Mouse (Mus musculus): ENCODE data around the gene Tomm7.
"Not testable (repeated sequence)": the region's sequence is repeated elsewhere in the genome, so short reads cannot be mapped to it uniquely, and the experiment has no call there.

Tomm7 gene

GRCm38 (mm10) chr5:23850345-23851159, 6.6 kb upstream of the Tomm7 start:
- peak; percentile 98 for DNase-seq

- DNase-seq, result no peak
Observed at GRCm38 (mm10) chr5:23845141-23845540, 1.2 kb upstream of the Tomm7 start.

- no peak for DNase-seq
Observed at GRCm38 (mm10) chr5:23844531-23844841, 525 bp upstream of the Tomm7 start.

DNA sequence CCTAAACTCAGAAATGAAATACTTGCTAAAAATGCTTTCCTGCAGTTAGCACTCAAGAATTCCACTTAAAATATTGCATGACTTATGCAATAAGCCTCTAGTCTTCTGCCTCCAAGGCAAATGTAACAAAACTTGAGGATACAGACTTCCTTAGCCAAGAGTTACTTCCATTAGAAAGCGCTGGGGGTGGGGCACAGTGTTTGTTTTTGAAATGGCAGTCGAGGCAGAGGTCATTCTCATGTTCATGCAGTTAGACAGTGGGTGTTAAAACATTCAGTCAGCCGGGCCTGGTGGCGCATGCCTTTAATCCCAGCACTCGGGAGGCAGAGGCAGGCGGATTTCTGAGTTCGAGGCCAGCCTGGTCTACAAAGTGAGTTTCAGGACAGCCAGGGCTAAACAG, 5.8 kb downstream of the Tomm7 start:
- no peak for DNase-seq

GRCm38 (mm10) chr5:23835691-23836090, 8.3 kb downstream of the Tomm7 start:
- DNase-seq, result not testable (repeated sequence)

GRCm38 (mm10) chr5:23830897-23831752, 12.8 kb downstream of the Tomm7 start:
- no peak for DNase-seq

GRCm38 (mm10) chr5:23826321-23827004, 17.5 kb downstream of the Tomm7 start:
- peak; percentile 84 to 86 for DNase-seq

GRCm38 (mm10) chr5:23824171-23824733, 19.7 kb downstream of the Tomm7 start:
- no peak for DNase-seq

DNA sequence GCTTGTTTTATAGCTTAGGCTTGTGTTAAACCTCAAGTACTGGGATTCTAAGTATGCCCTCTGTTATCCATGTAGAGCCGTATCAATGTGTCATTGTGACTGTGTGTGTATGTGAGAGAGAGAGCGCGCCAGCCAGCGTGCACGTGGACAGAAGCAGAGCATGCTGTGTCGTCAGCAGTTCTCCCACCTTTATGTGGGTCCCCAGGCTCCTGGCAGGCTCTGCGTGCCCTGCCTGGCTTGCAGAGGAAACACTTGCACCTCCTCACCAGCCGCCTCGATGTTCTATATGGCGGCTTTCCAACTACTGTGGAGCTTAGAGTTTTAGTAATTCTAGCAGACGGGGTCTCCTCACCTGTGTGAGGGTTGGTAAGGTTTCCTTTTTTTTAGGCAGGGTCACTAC, 21.7 kb downstream of the Tomm7 start:
- no peak for DNase-seq

DNA sequence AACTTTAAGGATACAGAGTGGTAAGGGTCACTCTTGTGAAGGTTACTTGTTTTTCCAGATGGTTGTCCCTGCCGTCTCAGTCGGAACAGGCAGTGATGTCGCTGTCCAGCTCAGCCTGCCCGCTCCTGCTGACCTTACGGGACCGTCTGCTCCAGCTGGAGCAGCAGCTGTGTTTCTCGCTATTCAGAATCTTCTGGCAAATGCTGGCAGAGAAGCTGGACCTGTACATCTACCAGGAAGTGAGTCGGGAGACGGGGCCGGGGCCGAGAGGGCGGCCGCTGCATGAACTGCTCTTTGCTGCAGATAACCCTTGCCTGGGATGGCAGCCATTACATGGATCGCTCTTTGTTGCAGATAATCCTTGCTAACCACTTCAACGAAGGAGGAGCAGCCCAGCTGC, 27.3 kb downstream of the Tomm7 start:
- DNase-seq, result no peak

- no peak for DNase-seq
Observed at GRCm38 (mm10) chr5:23814841-23815240, 29.1 kb downstream of the Tomm7 start.

GRCm38 (mm10) chr5:23792726-23793125, 51.2 kb downstream of the Tomm7 start:
- no peak for DNase-seq

DNA sequence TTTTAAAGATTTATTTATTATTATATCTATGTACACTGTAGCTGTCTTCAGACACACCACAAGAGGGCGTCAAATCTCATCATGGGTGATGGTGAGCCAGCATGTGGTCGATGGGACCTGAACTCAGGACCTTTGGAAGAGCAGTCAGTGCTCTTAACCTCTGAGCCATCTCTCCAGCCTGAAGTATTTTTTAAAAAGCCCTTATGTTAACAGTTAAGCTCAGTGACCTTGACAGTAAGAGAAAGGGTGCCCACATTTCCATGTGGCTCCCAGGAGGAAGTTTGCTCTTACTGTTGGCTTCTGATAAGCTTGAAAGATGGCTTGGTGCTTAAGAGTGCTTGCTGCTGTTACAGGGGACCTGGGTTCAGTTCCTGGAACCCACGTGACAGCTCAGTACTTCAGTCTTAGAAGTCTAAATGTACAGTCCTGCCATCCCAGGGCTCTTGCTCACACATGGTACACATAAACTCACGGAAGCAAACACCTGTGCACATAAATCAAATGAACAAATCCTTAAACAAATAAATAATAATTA, 54.8 kb downstream of the Tomm7 start:
- DNase-seq, result no peak
